Mouse (Mus musculus) heart, embryonic 12.5 days (tissue): ENCODE measurements around the gene Pstk. TPM values are rescaled to one million over a fixed set of nuclear protein-coding genes. Genes with fewer than 3 reads are reported as not detected.

Experiments
- ATAC-seq: fragments of 200-750 bp; cut with Nextera tagmentation; 2 replicates; pipeline ENCODE4 v1.8.0; 2017; ENCODE audit warnings: moderate TSS enrichment, moderate library complexity; ENCODE audit not compliant: insufficient number of reproducible peaks, low FRiP score
- H3K27ac ChIP-seq: fragments of 300-500 bp; sonication (generic); 2 replicates; pipeline ENCODE4 v1.5.1; 2016; ENCODE audit warnings: mild to moderate bottlenecking, moderate library complexity; ENCODE audit not compliant: poor library complexity, severe bottlenecking
- H3K27me3 ChIP-seq: fragments of 300-500 bp; sonication (generic); replicated peaks from 2 replicates; pipeline ENCODE4 v1.6.1; 2016; ENCODE audit warnings: mild to moderate bottlenecking, moderate library complexity
- H3K36me3 ChIP-seq: fragments of 300-500 bp; sonication (generic); 2 replicates; pipeline ENCODE4 v1.6.1; 2016; ENCODE audit warnings: mild to moderate bottlenecking, moderate library complexity
- H3K4me1 ChIP-seq: fragments of 300-500 bp; sonication (generic); replicated peaks from 2 replicates; pipeline ENCODE4 v1.6.1; 2016; ENCODE audit warnings: mild to moderate bottlenecking
- H3K4me2 ChIP-seq: fragments of 300-500 bp; sonication (generic); 2 replicates; pipeline ENCODE4 v1.6.1; 2016; ENCODE audit warnings: mild to moderate bottlenecking, moderate library complexity
- H3K4me3 ChIP-seq: fragments of 300-500 bp; sonication (generic); 2 replicates; pipeline ENCODE4 v1.5.1; 2016; ENCODE audit warnings: mild to moderate bottlenecking
- H3K9ac ChIP-seq: fragments of 300-500 bp; sonication (generic); 2 replicates; pipeline ENCODE4 v1.6.1; 2016; ENCODE audit warnings: mild to moderate bottlenecking, moderate library complexity
- H3K9me3 ChIP-seq: fragments of 300-500 bp; sonication (generic); replicated peaks from 2 replicates; pipeline ENCODE4 v1.6.1; 2016; ENCODE audit warnings: mild to moderate bottlenecking, moderate library complexity
- WGBS: fragments of 180-500 bp; shearing (Covaris S2); methylation state at CpG from one replicate; pipeline ENCODE4 v1.1.7; 2016; 5-methylcytosine and 5-hydroxymethylcytosine counted together
- polyA plus RNA-seq: library from polyadenylated mRNA; unstranded; fragments of >200 nt; fragmentation: Nextera tagmentation; extraction: Ambion mirVana; gene quantifications from 2 replicates; pipeline ENCODE4 v1.2.1, GENCODE M21; 2016

Gene Pstk
- polyA plus RNA-seq = 86.6 and 96.7 TPM in 2 replicates

- peak within 1 kb of the TSS; percentile 76 for H3K4me2 ChIP-seq
- H3K9me3 ChIP-seq = no peaks in the 10 kb centered on the region
- peak within 1 kb of the TSS; percentile 84 for H3K4me3 ChIP-seq
- peak within 1 kb of the TSS; percentile 99 for H3K27ac ChIP-seq
- H3K9ac ChIP-seq = peak within 1 kb of the TSS; percentile 96
- H3K4me1 ChIP-seq = peaks cover 8% of the 10 kb centered on the region
- no peaks in the 10 kb centered on the region for H3K27me3 ChIP-seq
- H3K36me3 ChIP-seq = peaks cover 13% of the 10 kb centered on the region
- peak; percentile 97 for ATAC-seq
- 4% methylated on average over 47 of the region's 47 CpGs for WGBS
Observed at GRCm38 (mm10) chr7:131370648-131371469, at the start of gene Pstk. Pstk (plus strand) TSS chr7:131371141.

DNA sequence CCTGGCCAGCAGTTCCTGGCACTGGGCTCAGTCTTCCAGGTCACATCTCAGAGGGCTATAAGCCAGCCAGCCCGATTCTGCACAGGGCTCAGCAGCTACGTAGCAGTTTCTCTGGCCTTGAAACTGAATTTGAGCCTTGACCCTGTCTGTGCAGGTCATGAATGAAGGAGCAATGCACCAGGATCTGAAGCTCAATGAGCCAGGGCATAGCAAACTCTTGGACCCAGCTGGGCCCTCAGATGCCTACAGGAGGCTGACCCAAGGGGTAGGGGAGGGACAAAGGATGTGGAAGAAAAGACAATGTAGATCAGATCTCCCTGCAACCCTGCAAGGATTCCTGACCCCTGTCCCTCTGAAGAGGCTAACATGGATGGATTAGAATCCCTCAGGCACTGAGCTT, 48.7 kb upstream of the Pstk start, which contains the start of gene Cuzd1:
Gene Cuzd1 (minus strand): TSS at position 101 of the 400 bp plus-strand sequence.
- H3K9ac ChIP-seq = no peak within 1 kb of the TSS
- peaks cover 12% of the 10 kb centered on the region for H3K4me1 ChIP-seq
- WGBS = 77% methylated on average over 2 of the region's 2 CpGs
- H3K9me3 ChIP-seq = no peaks in the 10 kb centered on the region
- no peak for ATAC-seq
- no peak within 1 kb of the TSS for H3K4me3 ChIP-seq
- H3K4me2 ChIP-seq = no peak within 1 kb of the TSS
- H3K36me3 ChIP-seq = no peaks in the 10 kb centered on the region
- no peaks in the 10 kb centered on the region for H3K27me3 ChIP-seq
- H3K27ac ChIP-seq = no peak within 1 kb of the TSS

DNA sequence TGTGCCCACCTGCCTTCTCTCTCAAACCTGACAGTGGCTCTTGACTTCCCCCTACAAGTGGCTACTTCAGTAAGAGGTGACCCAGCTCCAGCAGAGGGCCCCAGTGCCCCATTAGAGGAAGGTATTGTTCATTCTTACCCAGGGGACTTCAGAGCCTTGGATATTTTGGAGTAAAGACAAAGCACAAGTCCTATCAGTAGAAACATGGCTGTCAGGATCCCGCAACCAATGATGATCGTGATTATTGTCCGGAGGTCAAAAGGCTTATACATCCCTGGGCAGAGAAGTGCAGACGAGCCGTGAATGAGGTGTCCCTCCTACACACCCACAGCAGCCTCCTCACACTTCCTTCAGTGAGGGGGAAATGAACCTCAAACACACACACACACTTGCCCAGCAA, 43.9 kb upstream of the Pstk start:
- H3K27ac ChIP-seq = no peak overlapping the region
- H3K9me3 ChIP-seq = no peaks in the 10 kb centered on the region
- no peak overlapping the region for H3K4me2 ChIP-seq
- H3K27me3 ChIP-seq = no peaks in the 10 kb centered on the region
- H3K4me3 ChIP-seq = no peak overlapping the region
- H3K9ac ChIP-seq = no peak overlapping the region
- ATAC-seq = no peak
- WGBS = 79% methylated on average over 5 of the region's 5 CpGs
- no peaks in the 10 kb centered on the region for H3K36me3 ChIP-seq
- 0 out of 2 replicates have a peak, but pooled peaks cover 4% of the 10 kb centered on the region for H3K4me1 ChIP-seq

DNA sequence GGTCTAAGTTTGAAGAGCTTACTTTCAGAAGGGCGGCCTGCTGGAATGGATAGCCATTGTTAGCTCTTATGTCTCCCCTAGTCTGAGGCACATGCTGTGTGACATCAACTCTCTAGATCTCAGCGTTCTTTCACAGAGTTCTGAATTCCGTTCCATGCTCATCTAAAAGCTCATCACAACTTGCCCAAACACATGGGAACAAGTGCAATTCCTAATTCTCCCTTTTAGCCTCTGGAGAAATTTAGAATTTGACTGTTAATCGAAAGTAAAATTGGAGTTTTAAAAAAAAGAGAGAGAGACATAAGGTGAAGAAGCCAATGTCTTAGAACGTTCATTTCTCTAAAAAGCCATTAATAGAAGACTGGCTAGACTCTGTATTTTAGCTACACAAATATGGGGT, 41.5 kb upstream of the Pstk start, which contains the start of gene Fam24b:
Gene Fam24b (minus strand): TSS at position 101 of the 400 bp plus-strand sequence.
- WGBS = 87% methylated on average over 5 of the region's 5 CpGs
- no peaks in the 10 kb centered on the region for H3K36me3 ChIP-seq
- no peak within 1 kb of the TSS for H3K27ac ChIP-seq
- no peak within 1 kb of the TSS for H3K9ac ChIP-seq
- no peaks in the 10 kb centered on the region for H3K27me3 ChIP-seq
- ATAC-seq = no peak
- H3K4me3 ChIP-seq = no peak within 1 kb of the TSS
- H3K4me1 ChIP-seq = 0 out of 2 replicates have a peak, but pooled peaks cover 4% of the 10 kb centered on the region
- H3K9me3 ChIP-seq = no peaks in the 10 kb centered on the region
- H3K4me2 ChIP-seq = no peak within 1 kb of the TSS

DNA sequence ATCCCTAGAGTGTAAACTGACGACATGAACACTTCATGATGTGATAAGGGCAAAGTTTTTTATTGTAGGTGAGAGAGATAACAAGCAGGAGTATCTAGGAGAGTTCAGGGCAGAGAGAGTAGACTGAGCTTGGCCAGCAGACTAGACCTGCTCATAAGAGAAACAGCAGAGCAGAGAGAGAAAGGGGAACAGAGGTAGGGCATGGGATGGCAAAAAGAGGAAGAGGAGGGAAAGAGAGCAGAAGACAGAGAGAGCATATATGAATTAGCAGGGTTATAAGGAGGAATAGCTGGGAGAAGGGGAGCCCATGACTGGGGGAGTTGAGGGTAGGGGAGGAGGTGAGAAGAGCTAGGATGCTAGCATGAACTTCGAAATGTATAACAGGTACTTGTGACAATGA, 39.3 kb upstream of the Pstk start:
- no peaks in the 10 kb centered on the region for H3K36me3 ChIP-seq
- no peak overlapping the region for H3K4me2 ChIP-seq
- no peak overlapping the region for H3K27ac ChIP-seq
- H3K9me3 ChIP-seq = no peaks in the 10 kb centered on the region
- H3K27me3 ChIP-seq = no peaks in the 10 kb centered on the region
- ATAC-seq = no peak
- H3K4me3 ChIP-seq = no peak overlapping the region
- H3K9ac ChIP-seq = no peak overlapping the region
- 49% methylated on average over 2 of the region's 2 CpGs for WGBS
- 0 out of 2 replicates have a peak, but pooled peaks cover 4% of the 10 kb centered on the region for H3K4me1 ChIP-seq

DNA sequence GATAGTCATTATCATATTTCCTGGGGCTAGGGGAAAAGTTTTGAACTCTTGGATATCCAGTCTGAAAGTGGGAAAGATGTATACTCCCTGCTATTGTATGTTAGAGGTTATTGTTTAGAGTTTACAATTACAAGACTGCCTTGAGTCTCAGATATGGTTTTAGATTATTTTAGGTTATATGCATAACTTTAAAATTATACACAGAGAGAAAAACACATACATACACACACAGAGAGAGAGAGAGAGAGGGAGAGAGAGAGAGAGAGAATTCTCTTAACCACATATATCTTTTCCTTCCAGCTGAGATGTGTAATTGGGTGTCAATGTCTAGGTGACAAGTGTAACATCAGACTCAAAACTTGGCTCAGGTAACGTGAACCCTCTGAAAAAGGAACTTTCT, 37.4 kb upstream of the Pstk start, which contains the start of gene Fam24a:
Gene Fam24a (plus strand): TSS at position 301 of the 400 bp plus-strand sequence.
- Histone ChIP-seq H3K36me3 (peaks cover 3% of the 10 kb centered on the region; the same call in 1 of the 2 replicates), H3K27ac (no peak within 1 kb of the TSS), H3K9ac (no peak within 1 kb of the TSS), H3K9me3 (no peaks in the 10 kb centered on the region), H3K4me2 (no peak within 1 kb of the TSS), H3K4me3 (no peak within 1 kb of the TSS), H3K27me3 (no peaks in the 10 kb centered on the region), H3K4me1 (0 out of 2 replicates have a peak, but pooled peaks cover 4% of the 10 kb centered on the region)
- no peak for ATAC-seq
- WGBS = 48% methylated on average over 1 of the region's 1 CpGs

- no peak overlapping the region for H3K27ac ChIP-seq
- no peak for ATAC-seq
- H3K36me3 ChIP-seq = peaks cover 33% of the 10 kb centered on the region
- WGBS = 76% methylated on average over 8 of the region's 8 CpGs
- no peak overlapping the region for H3K4me2 ChIP-seq
- H3K9ac ChIP-seq = no peak overlapping the region
- no peak overlapping the region for H3K4me3 ChIP-seq
- no peaks in the 10 kb centered on the region for H3K9me3 ChIP-seq
- H3K4me1 ChIP-seq = no peaks in the 10 kb centered on the region
- H3K27me3 ChIP-seq = no peaks in the 10 kb centered on the region
Observed at GRCm38 (mm10) chr7:131337502-131338068, 33.4 kb upstream of the Pstk start.

DNA sequence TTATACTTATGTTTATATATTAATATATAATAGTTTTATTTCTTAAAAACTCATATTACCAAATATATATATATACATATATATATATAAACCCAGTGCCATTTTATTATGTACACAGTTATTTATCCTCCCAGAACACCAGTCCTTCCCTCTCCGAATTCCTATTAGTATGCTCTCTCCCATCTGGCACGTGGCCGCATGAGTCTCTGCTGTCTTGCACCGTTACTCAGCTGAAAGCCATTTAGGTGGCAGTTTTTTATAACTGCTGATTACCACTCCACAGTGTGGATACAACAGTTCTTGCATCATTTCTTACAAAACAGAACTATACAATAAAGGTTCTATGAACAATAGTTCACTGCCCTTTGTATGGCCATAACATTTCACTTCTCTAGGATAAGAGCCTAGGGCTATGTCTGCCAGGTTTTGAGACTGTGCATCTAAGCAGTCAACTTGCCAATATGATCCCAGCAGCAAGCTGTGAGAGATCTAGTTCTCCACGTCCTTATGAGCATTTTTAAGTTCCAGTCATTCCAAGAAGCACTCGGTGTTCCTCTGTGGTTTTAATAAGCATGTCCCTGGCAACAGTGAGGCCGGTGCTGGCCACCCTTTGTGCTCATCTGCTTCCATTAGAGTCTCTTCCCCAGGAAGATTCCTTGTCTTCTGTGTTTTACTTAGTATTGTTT, 24.9 kb upstream of the Pstk start:
- WGBS = 87% methylated on average over 7 of the region's 7 CpGs
- H3K27ac ChIP-seq = no peak overlapping the region
- no peaks in the 10 kb centered on the region for H3K4me1 ChIP-seq
- no peaks in the 10 kb centered on the region for H3K27me3 ChIP-seq
- no peaks in the 10 kb centered on the region for H3K9me3 ChIP-seq
- H3K4me3 ChIP-seq = no peak overlapping the region
- no peak for ATAC-seq
- no peak overlapping the region for H3K9ac ChIP-seq
- H3K4me2 ChIP-seq = no peak overlapping the region
- H3K36me3 ChIP-seq = peaks cover 74% of the 10 kb centered on the region

- Histone ChIP-seq H3K4me1 (peaks cover 3% of the 10 kb centered on the region), H3K27me3 (no peaks in the 10 kb centered on the region), H3K36me3 (peaks cover 68% of the 10 kb centered on the region), H3K4me3 (no peak overlapping the region), H3K27ac (no peak overlapping the region), H3K9ac (no peak overlapping the region), H3K4me2 (no peak overlapping the region), H3K9me3 (no peaks in the 10 kb centered on the region)
- WGBS = 96% methylated on average over 13 of the region's 13 CpGs
- no peak for ATAC-seq
Observed at GRCm38 (mm10) chr7:131356105-131356504, 14.8 kb upstream of the Pstk start.

DNA sequence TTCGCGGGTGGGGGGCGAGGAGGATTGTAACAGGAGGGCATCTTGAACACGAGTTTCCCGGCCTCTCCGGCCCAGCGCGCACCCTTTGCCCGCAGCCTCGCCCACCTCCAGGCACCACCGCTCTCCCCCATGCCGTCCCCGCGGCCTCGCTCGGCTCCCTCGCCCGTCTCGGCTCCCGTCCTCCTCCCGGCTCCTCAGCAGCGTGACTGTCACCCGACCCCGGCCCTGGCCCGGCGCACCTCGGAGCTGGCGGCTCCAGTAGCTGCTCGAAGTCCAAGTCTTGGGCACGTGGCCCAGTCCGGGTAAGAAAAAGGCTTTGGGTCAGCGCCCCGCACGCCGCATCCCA, 8.7 kb upstream of the Pstk start:
- no peaks in the 10 kb centered on the region for H3K9me3 ChIP-seq
- peak; percentile 71 for ATAC-seq
- H3K27me3 ChIP-seq = no peaks in the 10 kb centered on the region
- H3K9ac ChIP-seq = peak overlapping the region; percentile 96
- peak overlapping the region; percentile 95 for H3K27ac ChIP-seq
- peaks cover 27% of the 10 kb centered on the region for H3K36me3 ChIP-seq
- H3K4me1 ChIP-seq = peaks cover 14% of the 10 kb centered on the region
- under 1% methylated on average over 35 of the region's 35 CpGs for WGBS
- H3K4me3 ChIP-seq = peak overlapping the region; percentile 89
- peak overlapping the region; percentile 92 for H3K4me2 ChIP-seq
